Mouse (Mus musculus) naive thymus-derived CD4-positive, alpha-beta T cell, adult 5 months (primary cell): ENCODE measurements around the gene C1qa. TPM values are rescaled to one million over a fixed set of nuclear protein-coding genes. Genes with fewer than 3 reads are reported as not detected.

ENCODE experiments used
- polyA plus RNA-seq: library from polyadenylated mRNA; unstranded; fragments of 100-300 nt; shearing (Covaris generic); gene quantifications from one replicate; pipeline ENCODE4 v1.2.1, GENCODE M21; 2017

Gene C1qa
- not detected for polyA plus RNA-seq

GRCm38 (mm10) chr4:136898637-136899036 lies at the start of gene C1qa:
Gene C1qa (minus strand): TSS chr4:136898803.

GRCm38 (mm10) chr4:136892811-136893210 lies 5.8 kb downstream of the C1qa start, which contains the start of gene C1qc:
Gene C1qc (minus strand): TSS chr4:136893065.

GRCm38 (mm10) chr4:136886101-136886500 lies 12.5 kb downstream of the C1qa start, which contains the start of gene C1qb:
Gene C1qb (minus strand): TSS chr4:136886187.

Other genes with a start within 250 kb of the C1qa start
- 0.09 TPM for gene Ephb2, start 62.8 kb downstream of the C1qa start, polyA plus RNA-seq
- not detected for gene C1qb, start 12.6 kb downstream of the C1qa start, polyA plus RNA-seq
- gene C1qc, start 5.7 kb downstream of the C1qa start, polyA plus RNA-seq = not detected
- gene Epha8, start 58.0 kb upstream of the C1qa start, polyA plus RNA-seq = not detected
- gene Zbtb40, start 150.0 kb upstream of the C1qa start, polyA plus RNA-seq = 9.8 TPM